Mouse (Mus musculus) liver, postnatal 0 days (tissue): ENCODE measurements around the gene Rabac1.

ENCODE experiments used
- CTCF ChIP-seq: sonication (generic); IDR thresholded peaks from 2 replicates; pipeline ENCODE4 v1.5.1; 2016; ENCODE audit warnings: antibody characterized with exemption, low read depth
- EP300 ChIP-seq: IDR thresholded peaks from 2 replicates; pipeline ENCODE4 v1.6.1; 2016; ENCODE audit warnings: antibody characterized with exemption, low read depth, mild to moderate bottlenecking

DNA sequence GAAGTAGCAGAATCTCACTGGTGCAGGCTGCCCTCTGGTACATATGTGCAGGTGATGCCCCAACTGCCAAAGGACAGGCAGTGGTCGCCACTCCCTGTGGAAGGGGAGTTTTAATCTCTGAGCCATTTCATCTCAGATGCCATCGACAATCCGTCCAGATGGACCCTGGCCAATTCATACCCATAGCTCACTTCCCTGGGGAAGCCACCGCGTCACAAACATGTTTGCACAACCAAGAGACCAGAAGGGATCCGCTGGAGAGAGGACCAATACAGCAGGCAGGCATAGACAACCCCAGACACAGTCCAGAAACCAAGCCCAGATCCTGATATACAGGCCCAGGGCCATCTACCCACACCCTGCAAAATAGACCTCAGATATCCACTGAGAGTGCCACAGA, 42.1 kb downstream of the Rabac1 start:
- TF ChIP-seq EP300: no peak
- no peak for TF ChIP-seq CTCF
